Mouse (Mus musculus) heart, embryonic 13.5 days (tissue): Measurements from ENCODE around the gene Pipox. TPM values are rescaled to one million over a fixed set of nuclear protein-coding genes. Genes with fewer than 3 reads are reported as not detected.

Experiments
- ATAC-seq: fragments of 200-750 bp; cut with Nextera tagmentation; 2 replicates; pipeline ENCODE4 v1.8.0; 2017; ENCODE audit warnings: moderate TSS enrichment; ENCODE audit not compliant: insufficient number of reproducible peaks, low FRiP score, low TSS enrichment; ENCODE audit errors: extremely low read depth
- H3K27ac ChIP-seq: fragments of 300-500 bp; sonication (generic); replicated peaks from 2 replicates; pipeline ENCODE4 v1.5.1; 2015; ENCODE audit warnings: moderate library complexity, mild to moderate bottlenecking, inconsistent platforms
- H3K27me3 ChIP-seq: fragments of 300-500 bp; sonication (generic); replicated peaks from 2 replicates; pipeline ENCODE4 v1.6.1; 2015; ENCODE audit warnings: mild to moderate bottlenecking, inconsistent platforms
- H3K36me3 ChIP-seq: fragments of 300-500 bp; sonication (generic); 2 replicates; pipeline ENCODE4 v1.6.1; 2015; ENCODE audit warnings: mild to moderate bottlenecking, inconsistent platforms
- H3K4me1 ChIP-seq: fragments of 300-500 bp; sonication (generic); 2 replicates; pipeline ENCODE4 v1.6.1; 2015; ENCODE audit warnings: inconsistent platforms
- H3K4me2 ChIP-seq: fragments of 300-500 bp; sonication (generic); 2 replicates; pipeline ENCODE4 v1.6.1; 2015; ENCODE audit warnings: inconsistent platforms, mild to moderate bottlenecking, moderate library complexity
- H3K4me3 ChIP-seq: fragments of 300-500 bp; sonication (generic); 2 replicates; pipeline ENCODE4 v1.5.1; 2015; ENCODE audit warnings: moderate library complexity, mild to moderate bottlenecking, inconsistent platforms
- H3K9ac ChIP-seq: fragments of 300-500 bp; sonication (generic); 2 replicates; pipeline ENCODE4 v1.6.1; 2015; ENCODE audit warnings: inconsistent platforms, mild to moderate bottlenecking, moderate library complexity
- H3K9me3 ChIP-seq: fragments of 300-500 bp; sonication (generic); 2 replicates; pipeline ENCODE4 v1.6.1; 2016; ENCODE audit warnings: inconsistent platforms
- WGBS: fragments of 180-500 bp; shearing (Covaris S2); methylation state at CpG from one replicate; pipeline ENCODE4 v1.1.7; 2015; ENCODE audit warnings: mixed read lengths; 5-methylcytosine and 5-hydroxymethylcytosine counted together
- polyA plus RNA-seq: library from polyadenylated mRNA; unstranded; fragments of >200 nt; fragmentation: Nextera tagmentation; extraction: Ambion mirVana; gene quantifications from 2 replicates; pipeline ENCODE4 v1.2.1, GENCODE M21; 2015

Gene Pipox
- polyA plus RNA-seq, 1 experiment from 2014 or later, result 4.9 TPM

DNA sequence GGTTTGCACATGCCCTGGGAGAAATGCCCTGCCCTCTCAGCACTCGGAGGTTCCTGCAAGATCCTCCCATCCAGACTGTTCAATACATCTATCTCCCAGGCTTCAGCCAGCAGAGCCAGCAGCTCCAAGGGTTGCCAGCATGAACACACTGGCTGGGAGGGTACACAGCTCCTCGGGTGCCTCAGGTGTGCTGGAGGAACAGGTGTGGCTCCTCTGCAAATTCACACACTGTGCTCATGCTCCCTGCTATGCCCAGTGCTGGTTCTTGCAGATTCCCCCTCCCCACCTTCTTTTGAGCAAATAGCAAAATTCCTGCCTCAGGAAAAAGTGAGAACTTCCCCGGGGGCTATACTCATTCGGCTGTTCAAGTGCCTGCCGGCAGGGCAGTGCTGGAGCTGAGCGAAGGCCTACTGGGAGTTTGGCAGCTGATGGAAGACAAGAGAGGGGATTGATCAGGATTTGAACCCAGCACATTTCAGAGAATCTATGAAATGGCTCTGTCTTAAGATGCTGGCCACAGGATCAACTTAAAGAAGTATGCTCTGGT is 19.1 kb downstream of the Pipox start:
- WGBS, result 41% methylated on average over 6 of the region's 6 CpGs
- Histone ChIP-seq H3K36me3 (no peaks in the 10 kb centered on the region), H3K27ac (no peak overlapping the region), H3K4me3 (no peak overlapping the region), H3K4me1 (peaks cover 61% of the 10 kb centered on the region), H3K9me3 (no peaks in the 10 kb centered on the region), H3K4me2 (no peak overlapping the region), H3K27me3 (no peaks in the 10 kb centered on the region), H3K9ac (no peak overlapping the region)
- ATAC-seq, result no peak

- H3K27ac ChIP-seq, result no peak overlapping the region; the same call in 1 of the 2 replicates
- H3K36me3 ChIP-seq, result peaks cover 7% of the 10 kb centered on the region; the same call in 1 of the 2 replicates
- H3K9me3 ChIP-seq, result no peaks in the 10 kb centered on the region
- no peak for ATAC-seq
- 0 out of 2 replicates have a peak overlapping the region, but pooled peaks have one; percentile 66 for H3K9ac ChIP-seq
- no peak overlapping the region; the same call in 1 of the 2 replicates for H3K4me3 ChIP-seq
- H3K4me1 ChIP-seq, result peaks cover 68% of the 10 kb centered on the region
- H3K27me3 ChIP-seq, result no peaks in the 10 kb centered on the region
- H3K4me2 ChIP-seq, result 0 out of 2 replicates have a peak overlapping the region, but pooled peaks have one; percentile 62
- WGBS, result 38% methylated on average over 3 of the region's 3 CpGs
Observed at GRCm38 (mm10) chr11:77873116-77873515, 20.8 kb downstream of the Pipox start.

- no peak for ATAC-seq
- Histone ChIP-seq H3K27me3 (no peaks in the 10 kb centered on the region), H3K4me2 (peak overlapping the region; percentile 62), H3K27ac (no peak overlapping the region; the same call in 1 of the 2 replicates), H3K9ac (peak overlapping the region; percentile 66), H3K9me3 (no peaks in the 10 kb centered on the region), H3K36me3 (peaks cover 7% of the 10 kb centered on the region; the same call in 1 of the 2 replicates), H3K4me1 (peaks cover 68% of the 10 kb centered on the region), H3K4me3 (peak overlapping the region; percentile 29)
- WGBS, result 2% methylated on average over 7 of the region's 7 CpGs
Observed at GRCm38 (mm10) chr11:77872685-77873084, 21.2 kb downstream of the Pipox start.

DNA sequence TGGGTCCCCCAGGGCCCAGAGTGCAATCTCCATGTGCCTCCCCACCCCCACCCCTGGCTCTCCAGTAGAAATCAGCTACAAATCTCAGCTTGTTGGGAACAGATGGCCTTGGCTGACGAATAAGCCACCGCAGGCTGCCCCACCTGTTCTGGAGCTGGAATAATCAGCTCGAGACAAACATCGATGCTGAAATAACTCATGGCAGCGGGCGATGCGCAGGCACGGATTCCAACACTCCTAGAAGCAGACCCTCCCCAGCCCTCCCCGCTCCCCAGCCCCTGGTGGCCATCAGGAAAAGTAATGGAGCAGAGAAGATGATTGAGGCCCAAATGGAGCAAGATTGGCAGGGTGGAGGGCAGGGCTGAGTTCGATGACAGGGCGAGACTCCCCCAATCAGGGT is 21.7 kb downstream of the Pipox start:
- H3K4me2 ChIP-seq, result peak overlapping the region; percentile 62
- ATAC-seq, result no peak
- H3K9ac ChIP-seq, result peak overlapping the region; percentile 66
- WGBS, result 2% methylated on average over 11 of the region's 11 CpGs
- H3K4me1 ChIP-seq, result peaks cover 68% of the 10 kb centered on the region
- no peaks in the 10 kb centered on the region for H3K27me3 ChIP-seq
- H3K27ac ChIP-seq, result no peak overlapping the region; the same call in 1 of the 2 replicates
- peak overlapping the region; percentile 29 for H3K4me3 ChIP-seq
- no peaks in the 10 kb centered on the region for H3K9me3 ChIP-seq
- peaks cover 9% of the 10 kb centered on the region for H3K36me3 ChIP-seq

GRCm38 (mm10) chr11:77871436-77871835 is 22.5 kb downstream of the Pipox start:
- H3K27ac ChIP-seq, result no peak overlapping the region
- no peaks in the 10 kb centered on the region for H3K27me3 ChIP-seq
- WGBS, result 9% methylated on average over 4 of the region's 4 CpGs
- H3K4me2 ChIP-seq, result no peak overlapping the region
- H3K9me3 ChIP-seq, result no peaks in the 10 kb centered on the region
- H3K36me3 ChIP-seq, result peaks cover 17% of the 10 kb centered on the region
- H3K4me3 ChIP-seq, result no peak overlapping the region
- 0 out of 2 replicates have a peak, but pooled peaks have one; percentile 15 for ATAC-seq
- H3K4me1 ChIP-seq, result peaks cover 67% of the 10 kb centered on the region
- H3K9ac ChIP-seq, result peak overlapping the region; percentile 28; the same call in 1 of the 2 replicates

DNA sequence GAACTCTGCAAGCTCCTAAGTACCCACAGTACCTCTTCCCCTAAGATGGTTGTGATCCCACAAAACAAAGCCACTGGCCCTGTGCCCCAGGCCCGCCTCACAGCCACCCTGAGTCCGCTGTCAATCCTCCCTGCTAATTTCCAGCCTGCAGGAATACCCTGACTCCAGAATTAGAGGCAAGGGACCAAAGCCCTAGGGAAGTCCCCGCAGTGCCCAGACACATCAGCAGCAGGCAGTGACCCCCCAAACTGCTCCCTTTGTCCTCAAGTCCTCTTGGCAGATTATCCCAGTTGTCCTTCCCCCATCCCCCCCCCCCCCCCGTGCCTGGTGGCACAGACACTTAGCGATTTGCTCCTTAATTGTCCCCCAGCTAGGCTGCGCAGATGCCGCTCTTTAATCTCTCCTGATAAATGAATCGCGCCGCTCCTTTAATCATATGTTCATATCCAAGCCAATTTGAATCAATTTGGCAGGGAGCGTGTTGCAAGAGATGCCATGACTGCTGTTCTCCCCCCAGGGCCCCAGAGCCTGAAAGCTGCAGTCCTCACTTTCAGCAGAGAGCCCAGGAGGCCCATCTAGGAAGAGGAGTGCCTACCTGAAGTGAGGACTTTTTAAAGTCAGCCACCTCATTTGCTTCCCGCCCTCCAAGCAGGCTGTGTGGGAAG is 26.3 kb downstream of the Pipox start:
- Histone ChIP-seq H3K36me3 (peaks cover 56% of the 10 kb centered on the region), H3K9ac (0 out of 2 replicates have a peak overlapping the region, but pooled peaks have one; percentile 44), H3K4me1 (peaks cover 41% of the 10 kb centered on the region), H3K4me3 (no peak overlapping the region), H3K27me3 (no peaks in the 10 kb centered on the region), H3K9me3 (no peaks in the 10 kb centered on the region), H3K4me2 (no peak overlapping the region), H3K27ac (no peak overlapping the region; the same call in 1 of the 2 replicates)
- 33% methylated on average over 11 of the region's 12 CpGs for WGBS
- ATAC-seq, result no peak

DNA sequence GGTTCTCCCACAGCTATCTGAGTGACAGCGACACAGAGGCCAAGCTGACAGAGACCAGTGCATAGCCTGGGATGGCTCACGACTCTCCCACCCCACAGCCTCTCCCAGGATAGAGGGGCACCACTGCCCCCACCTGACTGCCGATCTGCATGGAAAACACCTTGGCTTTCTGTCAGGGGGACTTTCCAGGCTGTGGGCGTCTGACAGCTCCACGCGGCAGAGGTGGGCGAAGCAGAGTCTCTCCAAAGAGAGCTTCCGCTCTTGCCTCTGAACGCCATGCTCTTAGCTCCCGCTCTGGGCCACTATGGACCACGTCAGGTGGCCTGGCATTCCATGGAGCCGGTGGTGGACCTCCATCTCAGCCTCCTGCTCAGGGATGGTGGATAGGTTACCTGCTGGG is 29.1 kb downstream of the Pipox start:
- no peaks in the 10 kb centered on the region for H3K27me3 ChIP-seq
- peaks cover 84% of the 10 kb centered on the region for H3K36me3 ChIP-seq
- H3K4me1 ChIP-seq, result peaks cover 23% of the 10 kb centered on the region
- H3K4me3 ChIP-seq, result no peak overlapping the region
- H3K9me3 ChIP-seq, result no peaks in the 10 kb centered on the region
- H3K9ac ChIP-seq, result no peak overlapping the region
- WGBS, result 69% methylated on average over 12 of the region's 12 CpGs
- H3K27ac ChIP-seq, result no peak overlapping the region
- H3K4me2 ChIP-seq, result no peak overlapping the region
- ATAC-seq, result no peak

DNA sequence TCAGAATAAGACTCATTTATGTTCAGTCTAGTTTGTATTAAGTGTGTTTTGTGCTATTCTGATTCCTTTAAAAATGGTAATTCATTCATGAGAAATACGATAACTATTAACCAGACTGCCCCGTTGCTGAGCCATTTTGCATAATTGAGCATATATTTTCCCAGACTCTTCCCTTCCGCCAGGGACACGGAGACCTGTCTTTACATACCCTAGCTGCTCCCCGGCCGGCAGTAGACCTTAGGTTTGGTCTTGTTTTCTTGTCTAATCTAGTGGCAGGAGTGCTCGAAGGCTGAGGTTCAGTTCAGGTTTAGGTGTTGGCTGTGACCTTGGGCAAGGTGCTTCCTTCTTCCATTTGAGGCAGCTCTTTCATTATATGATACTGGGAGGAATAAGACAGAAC is 31.0 kb downstream of the Pipox start:
- WGBS, result 81% methylated on average over 7 of the region's 7 CpGs
- Histone ChIP-seq H3K9ac (no peak overlapping the region), H3K4me1 (peaks cover 14% of the 10 kb centered on the region), H3K4me3 (no peak overlapping the region), H3K36me3 (peaks cover 96% of the 10 kb centered on the region), H3K27ac (no peak overlapping the region), H3K27me3 (no peaks in the 10 kb centered on the region), H3K9me3 (no peaks in the 10 kb centered on the region), H3K4me2 (no peak overlapping the region)
- ATAC-seq, result no peak

DNA sequence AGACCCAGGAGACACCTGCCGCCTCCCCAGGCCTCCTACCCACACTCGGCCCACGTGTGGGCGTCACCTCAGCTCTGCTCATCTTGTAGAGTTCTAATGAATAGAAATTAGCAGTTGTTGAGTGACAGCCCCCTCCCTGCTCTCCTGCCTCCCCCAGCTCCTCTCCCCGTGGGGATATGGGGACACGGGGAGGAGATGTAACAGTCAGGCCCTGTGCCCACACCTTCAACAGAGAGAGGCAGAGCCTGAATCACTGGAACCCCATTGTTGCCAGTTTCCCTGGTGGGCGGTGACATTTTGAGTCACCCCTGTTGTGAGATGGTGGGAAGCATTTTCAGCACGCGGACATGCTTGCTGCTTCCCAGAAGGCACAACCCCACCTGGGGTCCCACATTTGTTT is 32.9 kb downstream of the Pipox start:
- Histone ChIP-seq H3K9ac (no peak overlapping the region), H3K27me3 (no peaks in the 10 kb centered on the region), H3K36me3 (peaks cover 100% of the 10 kb centered on the region), H3K4me1 (no peaks in the 10 kb centered on the region), H3K9me3 (no peaks in the 10 kb centered on the region), H3K4me2 (no peak overlapping the region), H3K4me3 (no peak overlapping the region), H3K27ac (no peak overlapping the region)
- ATAC-seq, result no peak
- 71% methylated on average over 9 of the region's 9 CpGs for WGBS

GRCm38 (mm10) chr11:77858589-77858988 is 35.3 kb downstream of the Pipox start:
- H3K4me1 ChIP-seq, result no peaks in the 10 kb centered on the region; the same call in 1 of the 2 replicates
- no peak overlapping the region for H3K4me3 ChIP-seq
- no peak overlapping the region for H3K9ac ChIP-seq
- H3K4me2 ChIP-seq, result no peak overlapping the region
- no peaks in the 10 kb centered on the region for H3K9me3 ChIP-seq
- no peak for ATAC-seq
- WGBS, result 62% methylated on average over 9 of the region's 9 CpGs
- peaks cover 100% of the 10 kb centered on the region for H3K36me3 ChIP-seq
- no peaks in the 10 kb centered on the region for H3K27me3 ChIP-seq
- no peak overlapping the region for H3K27ac ChIP-seq

GRCm38 (mm10) chr11:77857089-77857488 is 36.8 kb downstream of the Pipox start:
- WGBS, result 81% methylated on average over 6 of the region's 6 CpGs
- no peak overlapping the region for H3K9ac ChIP-seq
- H3K9me3 ChIP-seq, result no peaks in the 10 kb centered on the region
- no peak for ATAC-seq
- H3K4me3 ChIP-seq, result no peak overlapping the region
- H3K4me1 ChIP-seq, result no peaks in the 10 kb centered on the region; the same call in 1 of the 2 replicates
- no peaks in the 10 kb centered on the region for H3K27me3 ChIP-seq
- no peak overlapping the region for H3K27ac ChIP-seq
- H3K4me2 ChIP-seq, result no peak overlapping the region
- peaks cover 99% of the 10 kb centered on the region for H3K36me3 ChIP-seq
